Mouse (Mus musculus) MEL (cell line): ENCODE results near the gene Mgat1. TPM values are rescaled to one million over a fixed set of nuclear protein-coding genes. Genes with fewer than 3 reads are reported as not detected.

ENCODE experiments used
- DNase-seq: peaks from one replicate; pipeline ENCODE4 v3.0.0; 2011; ENCODE audit warnings: low read depth, low spot score
- H3K27ac ChIP-seq: 2 replicates; pipeline ENCODE4 v1.5.1; 2012; ENCODE audit warnings: low read depth, mild to moderate bottlenecking, control low read depth, low read length, moderate library complexity; ENCODE audit not compliant: control insufficient read depth
- H3K27me3 ChIP-seq, 2 experiments: fragments of 150-350 bp in 1 of 2; sonication (generic) in 1 of 2; 2 replicates each; pipeline ENCODE4 v1.6.1; 2012; ENCODE audit warnings: low read length in 2 of 2, mild to moderate bottlenecking in 2 of 2, improper control_type of control experiment in 1 of 2, moderate library complexity in 1 of 2; ENCODE audit not compliant: insufficient read depth in 2 of 2, control insufficient read depth in 1 of 2
- H3K36me3 ChIP-seq, 2 experiments: 2 replicates each; pipeline ENCODE4 v1.6.1; 2012 to 2014; ENCODE audit warnings: low read length in 2 of 2, improper control_type of control experiment in 1 of 2, inconsistent platforms in 1 of 2, mild to moderate bottlenecking in 1 of 2; ENCODE audit not compliant: insufficient read depth in 2 of 2, control insufficient read depth in 1 of 2
- H3K4me1 ChIP-seq, 2 experiments: fragments of 150-350 bp in 1 of 2; sonication (generic) in 1 of 2; 2 replicates each; pipeline ENCODE4 v1.6.1; 2012; ENCODE audit warnings: low read length in 2 of 2, improper control_type of control experiment in 1 of 2, mild to moderate bottlenecking in 1 of 2; ENCODE audit not compliant: insufficient read depth in 2 of 2, control insufficient read depth in 1 of 2
- H3K4me3 ChIP-seq, 2 experiments: fragments of 150-350 bp in 1 of 2; sonication (generic) in 1 of 2; 2 replicates each; pipeline ENCODE4 v1.5.1; 2012; ENCODE audit warnings: low read depth in 2 of 2, low read length in 2 of 2, mild to moderate bottlenecking in 2 of 2, moderate library complexity in 2 of 2, control low read depth in 1 of 2, improper control_type of control experiment in 1 of 2; ENCODE audit not compliant: control insufficient read depth in 1 of 2, insufficient read depth in 1 of 2
- H3K79me2 ChIP-seq: 2 replicates; pipeline ENCODE4 v1.6.1; 2012; ENCODE audit warnings: mild to moderate bottlenecking, low read length, moderate library complexity; ENCODE audit not compliant: control insufficient read depth, poor library complexity, insufficient read depth
- H3K9ac ChIP-seq: 2 replicates; pipeline ENCODE4 v1.6.1; 2012; ENCODE audit warnings: low read depth, mild to moderate bottlenecking, control low read depth, low read length, moderate library complexity; ENCODE audit not compliant: control insufficient read depth, poor library complexity, severe bottlenecking
- H3K9me3 ChIP-seq: fragments of 150-350 bp; sonication (generic); replicated peaks from 2 replicates; pipeline ENCODE4 v1.6.1; 2012; ENCODE audit warnings: mild to moderate bottlenecking, low read length, improper control_type of control experiment, moderate library complexity; ENCODE audit not compliant: insufficient read depth
- BHLHE40 ChIP-seq: IDR thresholded peaks from 2 replicates; pipeline ENCODE4 v1.6.1; 2012; ENCODE audit warnings: low read depth, mild to moderate bottlenecking, inconsistent platforms, low read length, improper control_type of control experiment, borderline replicate concordance
- CHD1 ChIP-seq: IDR thresholded peaks from 2 replicates; pipeline ENCODE4 v1.6.1; 2012; ENCODE audit warnings: low read depth, mild to moderate bottlenecking, inconsistent platforms, low read length, improper control_type of control experiment
- CHD2 ChIP-seq: IDR thresholded peaks from 2 replicates; pipeline ENCODE4 v1.6.1; 2011; ENCODE audit warnings: low read length, improper control_type of control experiment
- CTCF ChIP-seq, 3 experiments: IDR thresholded peaks in 2 of 3; conservative IDR thresholded peaks in 1 of 3; 2 replicates each; pipeline ENCODE4 v1.5.1; 2011 to 2012; ENCODE audit warnings: low read length in 3 of 3, low read depth in 2 of 3, mild to moderate bottlenecking in 2 of 3, improper control_type of control experiment in 1 of 3, inconsistent platforms in 1 of 3, mixed read lengths in 1 of 3, moderate library complexity in 1 of 3; ENCODE audit not compliant: control insufficient read depth in 1 of 3, insufficient read depth in 1 of 3, poor library complexity in 1 of 3, severe bottlenecking in 1 of 3
- E2F4 ChIP-seq: IDR thresholded peaks from 2 replicates; pipeline ENCODE4 v1.6.1; 2011; ENCODE audit warnings: low read depth, low read length, improper control_type of control experiment, borderline replicate concordance
- ELF1 ChIP-seq: IDR thresholded peaks from 2 replicates; pipeline ENCODE4 v1.6.1; 2014; ENCODE audit warnings: low read depth, mild to moderate bottlenecking, inconsistent platforms, low read length, improper control_type of control experiment, moderate library complexity
- EP300 ChIP-seq, 2 experiments: IDR thresholded peaks; 2 replicates each; pipeline ENCODE4 v1.6.1; 2011; ENCODE audit warnings: improper control_type of control experiment in 2 of 2, low read length in 2 of 2, low read depth in 1 of 2, mild to moderate bottlenecking in 1 of 2
- ETS1 ChIP-seq: IDR thresholded peaks from 2 replicates; pipeline ENCODE4 v1.6.1; 2012; ENCODE audit warnings: low read depth, mild to moderate bottlenecking, inconsistent platforms, low read length, improper control_type of control experiment, moderate library complexity
- GABPA ChIP-seq: IDR thresholded peaks from 2 replicates; pipeline ENCODE4 v1.6.1; 2012; ENCODE audit warnings: low read depth, mild to moderate bottlenecking, inconsistent platforms, low read length, improper control_type of control experiment, moderate library complexity
- GATA1 ChIP-seq: IDR thresholded peaks from 2 replicates; pipeline ENCODE4 v1.6.1; 2011; ENCODE audit warnings: low read depth, low read length, improper control_type of control experiment
- JUND ChIP-seq: IDR thresholded peaks from 2 replicates; pipeline ENCODE4 v1.6.1; 2011; ENCODE audit warnings: low read depth, mild to moderate bottlenecking, improper control_type of control experiment, low read length
- KAT2A ChIP-seq: conservative IDR thresholded peaks from 2 replicates; pipeline ENCODE4 v1.6.1; 2012; ENCODE audit warnings: low read depth, low read length, improper control_type of control experiment, inconsistent platforms
- MAFK ChIP-seq: IDR thresholded peaks from 2 replicates; pipeline ENCODE4 v1.6.1; 2011; ENCODE audit warnings: low read depth, mild to moderate bottlenecking, low read length, improper control_type of control experiment, borderline replicate concordance
- MAX ChIP-seq: IDR thresholded peaks from 2 replicates; pipeline ENCODE4 v1.6.1; 2011; ENCODE audit warnings: low read length, improper control_type of control experiment
- MAZ ChIP-seq: IDR thresholded peaks from 2 replicates; pipeline ENCODE4 v1.6.1; 2012; ENCODE audit warnings: low read depth, mild to moderate bottlenecking, inconsistent platforms, low read length, improper control_type of control experiment
- MYB ChIP-seq: IDR thresholded peaks from 2 replicates; pipeline ENCODE4 v1.6.1; 2011; ENCODE audit warnings: mild to moderate bottlenecking, low read depth, low read length, improper control_type of control experiment
- NELFE ChIP-seq: IDR thresholded peaks from 2 replicates; pipeline ENCODE4 v1.6.1; 2011; ENCODE audit warnings: low read depth, low read length, improper control_type of control experiment
- POLR2A ChIP-seq, 2 experiments: IDR thresholded peaks; 2 replicates each; pipeline ENCODE4 v1.6.1; 2011 to 2012; ENCODE audit warnings: low read length in 2 of 2, mild to moderate bottlenecking in 2 of 2, control low read depth in 1 of 2, improper control_type of control experiment in 1 of 2, low read depth in 1 of 2, moderate library complexity in 1 of 2; ENCODE audit not compliant: control insufficient read depth in 1 of 2, insufficient read depth in 1 of 2, poor library complexity in 1 of 2
- POLR2AphosphoS2 ChIP-seq: IDR thresholded peaks from 2 replicates; pipeline ENCODE4 v1.6.1; 2011; ENCODE audit warnings: low read length, improper control_type of control experiment
- RAD21 ChIP-seq: IDR thresholded peaks from 2 replicates; pipeline ENCODE4 v1.6.1; 2011; ENCODE audit warnings: mild to moderate bottlenecking, low read depth, low read length, improper control_type of control experiment
- SIN3A ChIP-seq: IDR thresholded peaks from 2 replicates; pipeline ENCODE4 v1.6.1; 2012; ENCODE audit warnings: low read length, improper control_type of control experiment, inconsistent platforms
- TBP ChIP-seq: IDR thresholded peaks from 2 replicates; pipeline ENCODE4 v1.8.0; 2011; ENCODE audit warnings: low read depth, low read length, improper control_type of control experiment
- TCF12 ChIP-seq: IDR thresholded peaks from 2 replicates; pipeline ENCODE4 v1.6.1; 2014; ENCODE audit warnings: low read depth, mild to moderate bottlenecking, inconsistent platforms, low read length, improper control_type of control experiment, moderate library complexity
- UBTF ChIP-seq: IDR thresholded peaks from 2 replicates; pipeline ENCODE4 v1.6.1; 2012; ENCODE audit warnings: low read depth, mild to moderate bottlenecking, inconsistent platforms, low read length, improper control_type of control experiment, moderate library complexity, borderline replicate concordance; ENCODE audit not compliant: insufficient read depth
- USF1 ChIP-seq: IDR thresholded peaks from 2 replicates; pipeline ENCODE4 v1.6.1; 2014; ENCODE audit warnings: low read depth, mild to moderate bottlenecking, inconsistent platforms, low read length, improper control_type of control experiment, moderate library complexity
- USF2 ChIP-seq, 2 experiments: IDR thresholded peaks; 2 replicates each; pipeline ENCODE4 v1.6.1; 2011 to 2012; ENCODE audit warnings: improper control_type of control experiment in 2 of 2, low read length in 2 of 2, borderline replicate concordance in 1 of 2, inconsistent platforms in 1 of 2, low read depth in 1 of 2, mild to moderate bottlenecking in 1 of 2; ENCODE audit not compliant: insufficient read depth in 1 of 2
- ZC3H11A ChIP-seq: IDR thresholded peaks from 2 replicates; pipeline ENCODE4 v1.6.1; 2012; ENCODE audit warnings: low read depth, mild to moderate bottlenecking, inconsistent platforms, low read length, improper control_type of control experiment
- ZKSCAN1 ChIP-seq: IDR thresholded peaks from 2 replicates; pipeline ENCODE4 v1.6.1; 2012; ENCODE audit warnings: low read depth, mild to moderate bottlenecking, inconsistent platforms, low read length, improper control_type of control experiment, moderate library complexity
- ZMIZ1 ChIP-seq: IDR thresholded peaks from 2 replicates; pipeline ENCODE4 v1.6.1; 2012; ENCODE audit warnings: low read depth, mild to moderate bottlenecking, inconsistent platforms, low read length, improper control_type of control experiment, moderate library complexity
- ZNF384 ChIP-seq: IDR thresholded peaks from 2 replicates; pipeline ENCODE4 v1.6.1; 2012; ENCODE audit warnings: low read depth, mild to moderate bottlenecking, inconsistent platforms, low read length, improper control_type of control experiment
- polyA plus RNA-seq, 2 experiments: library from polyadenylated mRNA; stranded (reverse) in 1 of 2; unstranded in 1 of 2; fragments of >175 nt in 1 of 2; fragments of >200 nt in 1 of 2; gene quantifications; 2 replicates each; pipeline versions ENCODE4 v1.2.1 to v1.2.4; 2012; ENCODE audit warnings: low replicate concordance in 2 of 2, low read depth in 1 of 2; ENCODE audit not compliant: insufficient read length in 2 of 2, insufficient read depth in 1 of 2, missing spikeins in 1 of 2
- total RNA-seq: library from RNA; depleted of rRNA; stranded (reverse); fragments of 300-350 nt; gene quantifications from 2 replicates; pipeline ENCODE4 v1.2.3, GENCODE M21; 2012

Mgat1 gene
- total and polyA plus RNA-seq, 3 experiments, result 41.1 to 44.3 TPM; not detected in 1

DNA sequence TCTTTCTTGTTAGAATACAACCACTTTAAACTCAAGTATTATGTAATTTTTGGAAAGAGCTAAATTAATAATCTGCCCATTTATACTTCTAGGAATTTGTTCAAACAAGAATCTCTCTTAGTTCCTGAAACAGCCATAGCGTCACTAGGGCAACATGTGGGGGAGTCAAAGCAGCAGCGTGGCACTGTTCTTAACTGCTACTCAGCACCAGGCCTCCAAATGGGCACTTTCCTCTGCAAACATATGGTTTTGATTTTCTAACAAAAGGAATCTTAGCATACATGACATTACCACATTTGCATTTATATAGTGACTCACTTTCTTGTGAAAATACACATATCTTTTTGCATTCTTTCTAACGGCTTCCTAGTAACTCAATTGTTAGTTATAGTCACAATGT lies 11.2 kb upstream of the Mgat1 start:
- Histone ChIP-seq H3K4me3 (no peak overlapping the region), H3K9ac (no peak overlapping the region), H3K4me1 (no peaks in the 10 kb centered on the region), H3K36me3 (0 out of 4 replicates have a peak, but pooled peaks cover 0 to 3% of the 10 kb centered on the region in 2 experiments), H3K79me2 (no peaks in the 10 kb centered on the region), H3K9me3 (no peaks in the 10 kb centered on the region), H3K27me3 (peaks cover 0 to 2% of the 10 kb centered on the region in 2 experiments; a peak in 1 of 4 replicates), H3K27ac (no peak overlapping the region)
- DNase-seq, result no peak
- TF ChIP-seq USF2 (IDR thresholded peaks at IDR 0.05; ENCODE audit: borderline replicate concordance in 1 of 2, insufficient read depth in 1 of 2, low read depth in 1 of 2, low read length in 2 of 2) (no peak), ZNF384 (no peak), USF1 (no peak), CHD1 (no peak), ETS1 (no peak), POLR2A (IDR thresholded peaks at IDR 0.05; ENCODE audit: control insufficient read depth in 1 of 2, insufficient read depth in 1 of 2, low read depth in 1 of 2, low read length in 2 of 2, poor library complexity in 1 of 2) (no peak), CHD2 (no peak), E2F4 (no peak), ZKSCAN1 (no peak), EP300 (IDR thresholded peaks at IDR 0.05; ENCODE audit: low read depth in 1 of 2, low read length in 2 of 2) (no peak), UBTF (no peak), NELFE (no peak), ELF1 (no peak), TCF12 (no peak), BHLHE40 (no peak), CTCF (IDR thresholded peaks at IDR 0.05 in 2 of 3, conservative IDR thresholded peaks at IDR 0.05 in 1 of 3; ENCODE audit: control insufficient read depth in 1 of 3, insufficient read depth in 1 of 3, low read depth in 2 of 3, low read length in 3 of 3, poor library complexity in 1 of 3, severe bottlenecking in 1 of 3) (no peak), KAT2A (no peak), ZC3H11A (no peak), MAZ (no peak), TBP (no peak)

DNA sequence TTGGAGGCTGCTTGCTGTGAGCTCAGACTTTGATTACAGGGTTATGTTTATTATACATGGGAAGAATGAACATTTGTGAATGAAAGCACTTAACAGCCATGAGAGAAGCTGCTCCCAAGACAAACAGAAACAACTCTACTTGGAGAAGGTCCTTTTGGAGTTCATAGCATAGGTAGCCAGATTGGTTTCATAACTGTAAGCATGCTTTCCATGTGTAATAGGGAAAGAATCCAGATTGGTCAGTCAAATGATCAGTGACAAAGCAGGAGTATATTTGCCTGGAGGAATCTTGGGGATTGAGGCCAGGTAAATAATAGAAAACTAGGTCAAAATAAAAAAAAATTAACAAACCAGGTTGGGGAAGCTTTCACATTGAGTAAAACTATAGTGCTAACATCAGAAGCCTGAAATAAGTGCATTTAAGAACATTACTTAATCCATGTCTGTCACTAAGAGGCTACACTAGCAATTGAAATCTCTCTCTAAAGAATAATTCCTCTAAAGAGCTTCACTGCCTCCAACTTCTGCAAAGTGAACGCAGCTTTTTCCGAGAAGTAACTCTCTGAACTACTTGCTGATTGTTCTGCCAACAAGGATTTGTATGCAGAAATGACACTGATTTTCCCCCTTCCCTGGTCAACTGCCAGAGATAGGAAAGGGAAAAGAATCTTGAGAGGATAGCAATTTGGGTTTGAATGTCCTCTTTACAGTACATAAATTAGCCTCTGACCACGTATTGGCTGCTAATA lies 8.4 kb upstream of the Mgat1 start:
- H3K36me3 ChIP-seq, result peaks cover 0 to 11% of the 10 kb centered on the region in 2 experiments; a peak in 2 of 4 replicates
- DNase-seq, result no peak
- H3K9ac ChIP-seq, result no peak overlapping the region
- TF ChIP-seq USF1 (no peak), ZMIZ1 (no peak), POLR2AphosphoS2 (no peak), KAT2A (no peak), MAX (no peak), E2F4 (no peak), GATA1 (no peak), RAD21 (no peak), CTCF (IDR thresholded peaks at IDR 0.05 in 2 of 3, conservative IDR thresholded peaks at IDR 0.05 in 1 of 3; ENCODE audit: control insufficient read depth in 1 of 3, insufficient read depth in 1 of 3, low read depth in 2 of 3, low read length in 3 of 3, poor library complexity in 1 of 3, severe bottlenecking in 1 of 3) (no peak), UBTF (no peak), GABPA (no peak), ZNF384 (no peak), MAFK (no peak), USF2 (IDR thresholded peaks at IDR 0.05; ENCODE audit: borderline replicate concordance in 1 of 2, insufficient read depth in 1 of 2, low read depth in 1 of 2, low read length in 2 of 2) (no peak), JUND (no peak), MYB (no peak), TCF12 (no peak), SIN3A (no peak)

More for the DNA sequence above, 8.4 kb upstream of the Mgat1 start:
- Histone ChIP-seq H3K27me3 (peaks cover 0 to 2% of the 10 kb centered on the region in 2 experiments; a peak in 1 of 4 replicates), H3K9me3 (no peaks in the 10 kb centered on the region), H3K4me1 (peaks cover 6 to 12% of the 10 kb centered on the region in 2 experiments), H3K79me2 (no peaks in the 10 kb centered on the region), H3K27ac (no peak overlapping the region), H3K4me3 (no peak overlapping the region)
